Mouse (Mus musculus) C2C12 (cell line): Measurements from ENCODE around the gene Atxn1. TPM values are rescaled to one million over a fixed set of nuclear protein-coding genes. Genes with fewer than 3 reads are reported as not detected.

Experiments used
- H3K27me3 ChIP-seq: one replicate; pipeline ENCODE4 v1.6.1; 2011; ENCODE audit not compliant: control insufficient read depth, insufficient read depth, insufficient read length
- H3K36me3 ChIP-seq: one replicate; pipeline ENCODE4 v1.6.1; 2011; ENCODE audit not compliant: control insufficient read depth, insufficient read depth
- H3K4me3 ChIP-seq: one replicate; pipeline ENCODE4 v1.5.1; 2011; ENCODE audit warnings: mild to moderate bottlenecking, control low read depth; ENCODE audit not compliant: poor library complexity, insufficient read depth, severe bottlenecking
- H3K79me2 ChIP-seq: one replicate; pipeline ENCODE4 v1.6.1; 2011; ENCODE audit not compliant: control insufficient read depth, insufficient read depth
- H3K79me3 ChIP-seq: one replicate; pipeline ENCODE4 v1.6.1; 2011; ENCODE audit warnings: low read depth, control low read depth
- H3ac ChIP-seq: one replicate; pipeline ENCODE3; 2011; ENCODE audit warnings: low read depth; ENCODE audit not compliant: control insufficient read depth, insufficient read length
- CEBPB ChIP-seq: IDR thresholded peaks from one replicate; pipeline ENCODE4 v1.6.1; 2011; ENCODE audit warnings: low read depth, mild to moderate bottlenecking, control low read depth, moderate library complexity
- CTCF ChIP-seq: IDR thresholded peaks from one replicate; pipeline ENCODE4 v1.5.1; 2011; ENCODE audit not compliant: control insufficient read depth, insufficient read depth, insufficient read length
- FOSL1 ChIP-seq: IDR thresholded peaks from one replicate; pipeline ENCODE4 v1.8.0; 2011; ENCODE audit warnings: mild to moderate bottlenecking, low read length; ENCODE audit not compliant: poor library complexity, insufficient read depth, severe bottlenecking
- MAX ChIP-seq: IDR thresholded peaks from one replicate; pipeline ENCODE4 v1.6.1; 2011; ENCODE audit warnings: mild to moderate bottlenecking, control low read depth
- MYOD1 ChIP-seq: IDR thresholded peaks from one replicate; pipeline ENCODE4 v1.6.1; 2011; ENCODE audit warnings: low read depth; ENCODE audit not compliant: control insufficient read depth, insufficient read length
- MYOG ChIP-seq: IDR thresholded peaks from one replicate; pipeline ENCODE4 v1.6.1; 2011; ENCODE audit not compliant: control insufficient read depth, insufficient read length; ENCODE audit errors: extremely low read depth
- USF1 ChIP-seq: IDR thresholded peaks from one replicate; pipeline ENCODE4 v1.6.1; 2011; ENCODE audit warnings: low read depth, mild to moderate bottlenecking, control low read depth, moderate library complexity
- polyA plus RNA-seq: library from polyadenylated mRNA; unstranded; fragments of >200 nt; fragmentation: generic; extraction: Trizol; gene quantifications from one replicate; pipeline ENCODE4 v1.2.1, GENCODE M21; 2012; ENCODE audit warnings: missing spikeins

The Atxn1 gene
- polyA plus RNA-seq, 1 experiment, result 3.0 TPM

DNA sequence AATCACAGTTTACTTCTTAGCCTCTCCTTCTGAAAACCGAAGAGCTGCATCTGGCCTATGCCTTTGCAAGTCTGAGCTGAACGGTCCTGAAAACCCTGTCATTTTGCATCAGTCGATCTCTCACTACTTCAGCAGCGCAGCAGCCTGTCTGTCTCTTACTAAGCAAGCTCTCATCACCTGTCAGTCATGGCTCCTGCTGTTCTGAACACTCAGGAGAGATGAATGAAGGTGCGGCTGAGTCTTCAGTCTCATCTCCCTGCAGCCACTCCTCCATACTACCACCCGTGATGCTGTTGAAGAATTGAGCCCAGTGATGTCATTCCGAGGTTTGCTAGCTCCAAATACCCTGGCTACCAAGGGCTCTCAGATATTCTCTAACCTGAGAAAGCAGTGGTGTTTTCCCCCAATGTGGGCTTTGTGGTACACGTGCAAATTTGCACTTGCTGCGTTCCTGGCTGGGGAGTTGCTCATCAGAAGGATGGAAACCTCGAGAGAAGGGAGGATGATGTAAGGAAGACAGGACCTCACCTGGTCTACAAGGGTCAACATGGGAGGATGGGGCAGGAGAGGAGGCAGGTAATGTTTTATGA is 313.1 kb downstream of the Atxn1 start:
- TF ChIP-seq MYOD1, result no peak
- no peak for TF ChIP-seq MYOG
- no peak for TF ChIP-seq MAX
- no peak for TF ChIP-seq CTCF
- no peak for TF ChIP-seq CEBPB
- TF ChIP-seq FOSL1, result no peak
- H3K4me3 ChIP-seq, result no peak overlapping the region
- no peaks in the 10 kb centered on the region for H3K36me3 ChIP-seq
- H3K79me3 ChIP-seq, result no peaks in the 10 kb centered on the region
- no peaks in the 10 kb centered on the region for H3K79me2 ChIP-seq
- H3K27me3 ChIP-seq, result no peaks in the 10 kb centered on the region
- H3ac ChIP-seq, result no peak overlapping the region

DNA sequence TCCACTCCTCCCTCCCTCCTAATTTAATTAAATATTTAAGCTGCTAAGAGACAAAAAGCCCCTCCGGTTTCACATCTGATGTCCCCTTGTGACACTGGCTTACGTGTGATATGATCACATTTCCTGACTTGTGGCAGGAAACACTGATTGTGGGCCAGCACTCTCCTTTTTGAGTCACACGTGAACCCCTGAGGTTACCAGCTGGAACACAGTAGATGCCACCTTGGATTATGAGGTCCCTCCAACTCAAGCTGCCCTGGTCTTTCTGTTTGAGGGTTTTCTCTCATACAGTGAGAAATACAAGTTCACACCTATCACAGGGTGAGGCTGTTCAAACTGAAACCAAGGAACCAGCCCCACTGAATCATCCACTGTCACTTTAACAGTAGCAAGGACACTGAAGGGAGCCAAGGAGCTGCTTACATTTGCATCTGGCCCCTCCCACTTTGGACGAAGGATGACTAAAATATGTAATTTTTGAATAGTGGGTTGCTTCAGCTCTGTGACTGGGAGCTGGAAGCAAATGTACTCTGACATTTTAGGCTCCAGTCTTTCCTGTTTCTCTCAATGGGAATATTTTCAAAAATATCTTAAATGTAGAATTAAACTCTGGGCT is 315.5 kb downstream of the Atxn1 start:
- Histone ChIP-seq H3K36me3 (no peaks in the 10 kb centered on the region), H3K79me3 (no peaks in the 10 kb centered on the region), H3K27me3 (no peaks in the 10 kb centered on the region), H3K4me3 (no peak overlapping the region), H3K79me2 (no peaks in the 10 kb centered on the region), H3ac (no peak overlapping the region)
- TF ChIP-seq MYOD1, result no peak

DNA sequence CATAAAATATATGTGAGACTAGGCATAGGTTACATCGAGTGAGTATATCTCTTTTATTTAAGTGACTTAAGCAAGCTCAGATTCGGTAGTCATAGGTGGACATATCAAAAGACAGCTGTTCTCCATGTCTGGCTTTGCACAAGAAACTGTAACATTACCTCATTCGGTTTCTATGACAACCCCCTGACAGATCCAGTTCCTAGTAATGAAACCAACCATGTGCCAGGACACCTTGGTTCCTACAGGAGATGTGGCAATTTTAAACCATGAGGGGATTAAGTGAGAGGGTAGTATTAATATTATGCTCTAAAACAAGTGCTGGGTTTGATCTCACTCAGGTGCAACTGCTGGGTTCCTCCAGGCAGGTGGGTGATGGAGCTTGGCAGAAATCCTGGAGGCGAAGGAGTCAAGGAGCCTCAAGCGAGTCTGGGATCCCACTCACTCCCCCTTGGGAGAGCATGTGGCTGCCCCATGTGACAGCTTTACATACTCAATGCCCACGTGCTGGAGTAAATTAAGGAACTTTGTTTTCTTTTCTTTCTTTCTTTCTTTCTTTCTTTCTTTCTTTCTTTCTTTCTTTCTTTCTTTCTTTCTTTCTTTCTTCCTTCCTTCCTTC is 320.9 kb downstream of the Atxn1 start:
- TF ChIP-seq CTCF (no peak), CEBPB (no peak), MYOD1 (no peak), MAX (no peak), FOSL1 (no peak), MYOG (no peak), USF1 (no peak)
- Histone ChIP-seq H3K36me3 (no peaks in the 10 kb centered on the region), H3K27me3 (no peaks in the 10 kb centered on the region)

DNA sequence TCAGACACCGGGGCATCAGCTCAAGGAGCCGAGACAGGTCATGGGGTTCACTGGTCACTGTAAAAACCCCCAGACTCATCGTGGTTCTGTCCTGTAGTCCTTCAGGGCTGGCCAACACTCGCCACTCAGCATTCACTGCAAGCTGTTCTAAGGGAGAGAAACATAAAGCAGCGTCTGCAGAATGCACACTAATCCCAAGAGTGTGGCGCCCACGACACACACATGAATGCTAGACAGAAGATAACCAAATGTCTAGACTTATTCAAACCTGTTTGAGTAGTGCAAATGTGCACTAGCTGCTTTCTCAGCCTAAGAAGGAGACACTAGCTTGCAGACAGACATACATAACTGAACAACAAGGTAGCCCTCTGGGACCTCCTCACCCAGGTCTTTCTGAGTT is 321.9 kb downstream of the Atxn1 start:
- H3ac ChIP-seq, result no peak overlapping the region
- H3K79me2 ChIP-seq, result no peaks in the 10 kb centered on the region
- no peaks in the 10 kb centered on the region for H3K36me3 ChIP-seq
- no peaks in the 10 kb centered on the region for H3K79me3 ChIP-seq
- H3K4me3 ChIP-seq, result no peak overlapping the region
- no peaks in the 10 kb centered on the region for H3K27me3 ChIP-seq
- TF ChIP-seq MYOD1 (no peak), MAX (no peak), MYOG (no peak), CTCF (no peak), USF1 (no peak), CEBPB (no peak), FOSL1 (no peak)

More for the DNA sequence above, 320.9 kb downstream of the Atxn1 start:
- H3K4me3 ChIP-seq, result no peak overlapping the region
- no peak overlapping the region for H3ac ChIP-seq
- H3K79me2 ChIP-seq, result no peaks in the 10 kb centered on the region
- no peaks in the 10 kb centered on the region for H3K79me3 ChIP-seq

DNA sequence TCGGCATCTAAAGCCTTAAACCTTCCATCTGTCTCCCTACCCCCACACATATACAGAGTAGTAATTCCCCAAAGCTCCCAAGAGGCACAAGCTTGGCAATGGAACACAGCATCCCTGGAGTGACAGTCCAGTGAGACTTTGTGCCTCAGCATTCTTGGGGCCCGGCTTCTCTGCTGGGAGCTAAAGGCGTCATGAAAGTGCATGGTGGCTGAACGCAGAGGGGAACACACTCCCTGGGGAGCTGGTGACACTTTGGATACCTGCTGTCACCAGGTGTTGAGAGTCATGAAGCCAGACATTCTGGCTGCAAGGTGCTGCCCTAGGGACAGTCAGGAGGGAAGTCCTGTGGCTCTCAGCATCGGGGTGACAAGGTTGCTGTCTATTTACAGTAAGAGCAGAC is 324.4 kb downstream of the Atxn1 start:
- H3K36me3 ChIP-seq, result no peaks in the 10 kb centered on the region
- H3K4me3 ChIP-seq, result no peak overlapping the region
- no peak for TF ChIP-seq FOSL1
- no peak for TF ChIP-seq CTCF
- TF ChIP-seq MYOG, result no peak
- no peak for TF ChIP-seq USF1
- H3K79me3 ChIP-seq, result no peaks in the 10 kb centered on the region
- no peak overlapping the region for H3ac ChIP-seq
- H3K79me2 ChIP-seq, result no peaks in the 10 kb centered on the region
- no peaks in the 10 kb centered on the region for H3K27me3 ChIP-seq

DNA sequence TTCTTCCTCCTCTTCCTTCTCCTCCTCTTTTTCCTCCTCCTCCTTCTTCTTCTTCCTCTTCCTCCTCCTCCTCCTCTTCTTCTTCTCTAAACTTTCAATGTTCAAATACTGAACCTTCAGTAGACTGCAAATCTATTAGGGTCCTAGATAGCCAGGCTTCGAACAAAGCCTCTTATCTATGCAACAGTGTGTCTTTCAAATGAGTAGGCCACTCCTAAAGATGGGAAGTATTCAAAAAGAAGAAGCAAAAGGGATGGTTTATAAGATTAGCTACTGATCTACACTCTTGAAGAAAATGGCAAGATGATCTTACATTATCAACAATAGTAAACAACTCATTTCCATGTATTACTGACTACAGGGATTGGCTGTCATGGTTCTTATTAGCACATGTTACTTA is 326.5 kb downstream of the Atxn1 start:
- no peak overlapping the region for H3ac ChIP-seq
- H3K79me2 ChIP-seq, result no peaks in the 10 kb centered on the region
- H3K79me3 ChIP-seq, result no peaks in the 10 kb centered on the region
- H3K27me3 ChIP-seq, result no peaks in the 10 kb centered on the region
- H3K4me3 ChIP-seq, result no peak overlapping the region
- H3K36me3 ChIP-seq, result no peaks in the 10 kb centered on the region
- TF ChIP-seq MYOD1 (no peak), FOSL1 (no peak), CEBPB (no peak)
